Mouse (Mus musculus) liver, embryonic 14.5 days (tissue): ENCODE measurements around the gene Usp54.

Experiments
- CTCF ChIP-seq: IDR thresholded peaks from 2 replicates; pipeline ENCODE4 v1.5.1; 2016; ENCODE audit warnings: antibody characterized with exemption, low read depth, control low read depth
- EP300 ChIP-seq: IDR thresholded peaks from 2 replicates; pipeline ENCODE4 v1.6.1; 2016; ENCODE audit warnings: antibody characterized with exemption, low read depth

DNA sequence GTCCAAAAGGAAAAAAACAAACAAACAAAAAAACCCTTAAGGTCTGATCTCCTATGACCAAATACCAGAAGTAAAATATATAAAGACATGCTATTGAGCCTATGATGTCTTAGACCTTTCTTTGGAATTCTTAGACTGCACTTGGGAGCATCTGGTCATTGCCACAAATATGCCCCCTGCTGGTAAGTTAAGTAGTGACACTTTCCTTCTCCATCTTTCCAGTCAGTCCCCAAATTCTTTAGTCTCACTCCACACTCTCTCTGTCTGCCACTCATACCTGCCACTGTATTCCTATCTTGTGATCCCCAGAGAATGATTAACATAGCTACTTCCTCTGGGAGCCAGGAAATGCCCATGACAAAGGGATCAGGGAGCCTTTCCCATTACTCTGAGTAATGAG, 17.5 kb upstream of the Usp54 start:
- TF ChIP-seq EP300 (no peak), CTCF (peak; percentile 75)
